Mouse (Mus musculus) left cerebral cortex, adult 18-20 months (tissue): ENCODE data around the gene Taar3. TPM values are rescaled to one million over a fixed set of nuclear protein-coding genes. Genes with fewer than 3 reads are reported as not detected.

Experiments
- DNase-seq, 2 experiments: peaks; one replicate each; pipeline ENCODE4 v3.0.0; 2021 to 2022; ENCODE audit warnings: low spot score in 2 of 2, mixed read lengths in 1 of 2
- long read RNA-seq, 2 experiments: library from polyadenylated mRNA; stranded (forward); transcript quantifications; one replicate each; pipeline ENCODE4 v2.0.0; 2021
- total RNA-seq, 2 experiments: library from RNA; stranded (reverse); gene quantifications; 2 replicates each; pipeline ENCODE4 v1.2.3; 2021

The Taar3 gene
- total RNA-seq: not detected
- long read RNA-seq, experiment 1: 0 reads
- long read RNA-seq, experiment 2: 0 reads

- peak in 1 of 2 experiments; percentile 6 for DNase-seq
Observed at GRCm38 (mm10) chr10:23949508-23950005, at the start of gene Taar3. Taar3 (plus strand) TSS chr10:23949558.

GRCm38 (mm10) chr10:23901119-23901518 lies 48.2 kb upstream of the Taar3 start:
- DNase-seq: no peak

DNA sequence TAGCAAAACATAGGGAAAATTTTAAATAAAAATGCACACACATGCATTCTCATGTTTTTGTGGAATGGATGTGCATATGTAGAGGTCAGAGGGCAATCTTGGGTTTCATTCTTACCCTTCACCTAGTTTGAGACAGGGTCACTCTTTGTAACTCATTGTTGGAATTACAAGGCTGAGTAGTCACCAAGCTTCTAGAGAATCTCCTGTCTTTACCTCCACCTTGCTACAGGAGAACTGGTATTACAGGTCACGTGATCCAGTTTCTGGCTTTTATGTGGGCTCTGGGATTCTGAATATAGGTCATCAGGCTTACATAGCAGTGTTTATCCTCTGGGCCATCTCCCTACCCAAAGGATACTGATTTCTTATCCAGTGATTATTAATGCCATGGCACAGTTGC lies 43.7 kb upstream of the Taar3 start:
- DNase-seq: no peak

GRCm38 (mm10) chr10:23920056-23920455 lies 29.3 kb upstream of the Taar3 start, which contains the start of gene Taar1:
Taar1 (plus strand) TSS chr10:23920356.
- no peak for DNase-seq

- no peak for DNase-seq
Observed at GRCm38 (mm10) chr10:23922468-23922867, 26.9 kb upstream of the Taar3 start.

- no peak for DNase-seq
Observed at GRCm38 (mm10) chr10:23923941-23924340, 25.4 kb upstream of the Taar3 start.

DNA sequence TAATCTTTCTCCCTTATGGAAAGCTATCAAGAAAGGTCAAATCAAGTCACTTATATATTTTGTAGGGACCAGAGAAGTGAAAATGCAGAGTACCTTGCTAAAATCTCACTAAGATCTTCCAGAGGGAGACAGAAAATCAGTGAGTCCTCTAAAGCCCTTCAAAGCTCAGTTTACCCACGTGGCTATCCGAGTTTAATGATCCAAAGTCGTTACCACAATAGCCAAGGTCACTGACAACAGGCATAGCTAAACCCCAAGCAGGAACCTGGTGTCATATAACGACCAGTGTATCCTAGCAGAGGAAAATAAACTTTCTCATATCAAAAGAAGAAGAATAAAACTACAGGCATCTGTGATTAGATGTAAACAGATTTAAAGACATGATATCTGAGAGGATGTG lies 11.7 kb upstream of the Taar3 start:
- no peak for DNase-seq

DNA sequence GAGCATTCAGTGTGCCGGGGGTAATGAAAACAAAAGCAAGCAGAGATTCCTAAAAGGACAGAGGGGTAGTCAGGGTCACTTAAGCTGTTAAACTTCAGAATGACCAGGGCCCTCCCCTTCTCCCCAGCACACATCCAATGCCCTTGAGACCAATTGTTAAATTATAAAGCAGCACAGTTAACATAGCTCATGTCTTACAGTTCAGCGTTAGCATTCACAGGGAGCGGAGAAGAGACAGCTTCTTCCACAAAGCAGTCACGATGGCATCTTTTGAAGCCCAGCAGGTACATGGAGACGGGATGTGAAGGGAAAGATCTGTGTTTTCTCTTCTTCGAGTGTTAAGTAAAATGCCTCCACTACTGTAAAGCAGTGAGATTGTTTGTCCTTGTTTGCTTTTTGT lies 11.0 kb upstream of the Taar3 start, which contains the start of gene Taar2:
Gene Taar2 (plus strand): TSS at position 261 of the 400 bp plus-strand sequence.
- DNase-seq: no peak

- DNase-seq: no peak
Observed at GRCm38 (mm10) chr10:23942465-23942864, 6.9 kb upstream of the Taar3 start.

- no peak for DNase-seq
Observed at GRCm38 (mm10) chr10:23948026-23948425, 1.3 kb upstream of the Taar3 start.

GRCm38 (mm10) chr10:23951714-23952113 lies 2.4 kb downstream of the Taar3 start:
- no peak for DNase-seq

GRCm38 (mm10) chr10:23959071-23959470 lies 9.7 kb downstream of the Taar3 start:
- no peak for DNase-seq

- DNase-seq: no peak
Observed at GRCm38 (mm10) chr10:23960444-23960915, 11.1 kb downstream of the Taar3 start, which contains the start of gene Taar4. Taar4 (plus strand) TSS chr10:23960494.

DNA sequence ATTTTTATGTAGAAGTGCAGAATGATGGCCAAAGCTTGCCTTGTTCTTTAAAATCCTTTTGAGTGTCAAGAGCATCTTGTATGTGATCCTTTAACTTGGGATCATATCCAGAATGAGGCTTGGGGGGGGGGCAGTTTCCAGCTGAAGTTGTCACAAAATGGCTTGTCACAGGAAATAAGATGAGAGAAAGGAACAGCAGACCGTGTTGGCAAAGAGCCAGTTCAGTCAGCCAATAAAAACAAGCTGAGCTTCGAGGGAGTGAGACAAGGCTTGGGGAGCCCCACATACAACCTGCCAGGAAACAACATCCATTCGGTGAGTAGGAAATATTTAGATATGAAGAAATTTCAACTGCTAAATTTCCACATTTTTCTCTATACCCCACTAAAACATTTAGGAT lies 14.1 kb downstream of the Taar3 start:
- DNase-seq: no peak

DNA sequence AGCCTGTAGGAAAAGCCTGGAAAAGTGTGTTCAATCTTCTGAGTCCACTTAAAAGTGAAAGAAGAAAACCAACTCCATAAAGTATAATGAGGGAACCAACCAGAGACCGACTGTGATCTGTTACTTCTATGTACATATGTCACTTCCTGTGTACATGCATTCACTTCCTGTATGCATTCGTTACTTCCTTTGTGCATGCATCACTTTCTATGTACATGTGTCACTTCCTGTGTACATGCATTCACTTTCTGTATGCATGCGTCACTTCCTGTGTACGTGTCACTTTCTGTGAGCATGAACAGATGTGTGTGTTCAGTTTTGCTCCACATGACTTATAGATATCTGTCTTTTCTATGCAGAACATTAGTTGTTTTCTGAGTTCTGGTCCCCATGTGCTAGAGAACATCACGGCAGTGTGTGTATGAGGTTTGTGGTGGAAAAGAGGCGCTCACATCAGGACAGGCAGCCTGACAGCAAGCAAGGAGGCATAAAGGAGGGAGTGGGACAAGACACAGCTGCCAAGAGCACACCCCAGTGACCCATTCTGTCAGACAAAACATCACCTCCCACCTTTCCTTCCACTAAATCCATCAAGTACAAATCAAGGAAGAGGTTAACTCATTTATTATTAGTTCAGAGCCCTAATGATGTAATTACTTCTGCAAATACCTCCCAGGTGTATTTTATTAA lies 15.7 kb downstream of the Taar3 start:
- no peak for DNase-seq

GRCm38 (mm10) chr10:23970656-23971165 lies 21.4 kb downstream of the Taar3 start, which contains the start of gene Taar5:
Taar5 (plus strand) TSS chr10:23970706.
- no peak for DNase-seq

GRCm38 (mm10) chr10:23971256-23971655 lies 21.9 kb downstream of the Taar3 start:
- DNase-seq: no peak

DNA sequence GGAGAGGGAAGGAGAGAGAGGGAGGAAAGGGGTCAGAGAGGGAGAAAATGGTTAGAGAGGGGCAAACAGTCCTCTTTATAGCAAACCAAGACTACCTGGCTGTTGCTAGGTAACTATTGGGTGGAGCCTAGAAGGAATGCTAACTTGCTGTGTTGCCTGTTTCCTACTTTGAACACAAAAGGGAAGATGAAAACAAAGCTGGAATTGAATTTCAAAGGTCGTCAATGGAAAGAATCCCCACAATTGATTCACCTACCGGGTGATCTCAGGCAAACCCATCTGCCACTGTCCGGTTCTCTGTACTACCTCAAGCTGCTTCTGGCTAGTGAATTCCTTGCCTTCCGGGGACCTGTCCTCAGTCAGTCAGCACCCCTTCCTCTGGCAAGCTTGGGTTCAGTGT lies 28.6 kb downstream of the Taar3 start:
- DNase-seq: no peak

DNA sequence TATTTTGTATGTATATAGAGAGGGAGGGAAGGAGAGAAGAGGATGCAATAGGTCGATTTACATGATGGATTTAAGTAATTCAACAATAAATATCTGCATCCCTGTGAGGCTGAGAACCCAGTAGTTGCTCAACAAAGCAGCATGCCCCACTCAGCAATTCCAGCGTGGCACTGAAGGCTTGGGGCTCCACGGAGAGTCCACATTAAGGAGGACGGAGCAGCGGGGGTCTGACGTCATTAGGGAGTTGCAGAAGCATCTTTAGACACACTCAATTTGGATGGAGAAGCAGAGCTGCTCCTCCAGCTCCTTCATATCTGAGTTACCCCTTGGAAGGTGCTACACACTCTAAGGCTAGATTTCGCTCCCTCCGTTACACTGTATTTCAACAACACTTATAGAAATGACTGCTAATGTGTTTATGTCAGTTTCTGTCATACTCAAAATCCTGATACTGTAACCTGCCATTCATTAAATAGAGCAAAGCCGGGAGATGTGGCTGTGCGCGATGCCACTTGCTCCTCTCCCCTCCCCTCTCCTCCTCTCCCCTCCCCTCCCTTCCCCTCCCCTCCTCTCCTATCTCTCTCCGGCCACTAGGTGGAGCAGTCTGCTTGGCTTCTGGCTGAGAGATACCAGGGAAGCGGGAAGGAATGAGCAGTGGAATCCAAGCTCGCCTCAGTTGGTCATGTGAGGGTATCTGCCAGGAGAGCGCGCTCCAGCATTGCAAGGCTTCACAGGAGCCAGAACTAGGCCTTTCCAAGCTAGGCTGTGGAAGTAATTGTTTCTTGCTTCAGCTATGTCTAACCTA lies 29.7 kb downstream of the Taar3 start:
- peak; percentile 69 to 72 for DNase-seq

DNA sequence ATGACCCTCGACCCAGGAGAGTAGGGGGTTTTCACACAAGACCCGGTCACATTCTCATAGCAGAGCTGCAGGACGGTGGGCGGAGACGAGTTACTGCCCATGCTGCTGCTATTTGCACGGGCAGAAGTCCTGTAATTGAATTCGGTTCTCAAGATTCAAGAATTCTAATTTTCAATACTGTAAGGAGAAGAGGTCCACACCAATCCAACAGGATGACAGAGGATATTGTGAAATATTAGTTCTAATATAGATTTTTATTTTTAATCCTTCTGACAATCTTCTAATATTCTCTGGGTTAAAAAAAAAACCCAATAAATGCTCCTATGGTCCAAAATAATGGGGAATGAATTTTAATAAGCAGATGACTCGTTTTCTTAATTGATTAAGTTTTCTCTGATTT lies 36.2 kb downstream of the Taar3 start, which contains the start of gene Taar6:
Gene Taar6 (minus strand): TSS at position 101 of the 400 bp plus-strand sequence.
- DNase-seq: no peak

DNA sequence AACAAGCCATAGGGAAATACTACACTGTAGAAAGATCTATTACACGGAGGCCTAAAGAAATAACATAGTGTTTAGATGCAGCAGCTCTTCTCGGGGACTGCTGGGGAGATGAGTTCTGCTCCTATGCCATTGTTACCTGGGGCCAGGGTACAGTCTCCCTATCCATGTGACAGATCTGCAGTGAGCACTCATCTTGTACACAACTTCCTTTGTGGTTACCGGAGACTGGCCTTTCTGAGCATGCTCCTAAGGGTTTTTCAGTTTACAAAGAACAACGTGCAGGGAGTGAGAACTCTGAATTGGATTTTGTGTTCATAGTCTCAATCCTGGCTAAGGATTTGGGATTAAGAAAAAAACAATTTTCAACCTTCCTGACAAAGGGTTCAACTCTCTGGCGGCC lies 37.1 kb downstream of the Taar3 start:
- DNase-seq: no peak
